Mouse (Mus musculus): Measurements from ENCODE around the gene Tram2.

Gene Tram2

DNA sequence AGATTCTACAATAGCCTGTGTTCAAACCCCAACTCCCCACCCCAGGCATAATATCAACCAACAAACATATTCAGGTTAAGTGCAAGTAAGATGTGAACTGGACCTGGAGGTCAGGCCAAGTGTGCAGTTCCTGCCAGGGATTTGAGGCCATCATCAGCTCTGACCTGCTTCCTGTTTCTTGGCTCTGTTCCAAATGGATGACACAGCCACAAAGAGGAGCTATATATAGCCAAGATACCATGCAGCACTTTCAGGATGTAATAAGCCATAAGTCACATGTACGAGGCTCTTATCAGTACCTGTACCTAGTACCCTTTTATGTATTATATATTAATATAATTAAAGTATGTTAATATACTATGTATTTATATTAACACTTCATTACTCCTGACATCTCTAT lies 10.5 kb downstream of the Tram2 start:
- 53% methylated on average over 1 of the region's 1 CpGs for WGBS

DNA sequence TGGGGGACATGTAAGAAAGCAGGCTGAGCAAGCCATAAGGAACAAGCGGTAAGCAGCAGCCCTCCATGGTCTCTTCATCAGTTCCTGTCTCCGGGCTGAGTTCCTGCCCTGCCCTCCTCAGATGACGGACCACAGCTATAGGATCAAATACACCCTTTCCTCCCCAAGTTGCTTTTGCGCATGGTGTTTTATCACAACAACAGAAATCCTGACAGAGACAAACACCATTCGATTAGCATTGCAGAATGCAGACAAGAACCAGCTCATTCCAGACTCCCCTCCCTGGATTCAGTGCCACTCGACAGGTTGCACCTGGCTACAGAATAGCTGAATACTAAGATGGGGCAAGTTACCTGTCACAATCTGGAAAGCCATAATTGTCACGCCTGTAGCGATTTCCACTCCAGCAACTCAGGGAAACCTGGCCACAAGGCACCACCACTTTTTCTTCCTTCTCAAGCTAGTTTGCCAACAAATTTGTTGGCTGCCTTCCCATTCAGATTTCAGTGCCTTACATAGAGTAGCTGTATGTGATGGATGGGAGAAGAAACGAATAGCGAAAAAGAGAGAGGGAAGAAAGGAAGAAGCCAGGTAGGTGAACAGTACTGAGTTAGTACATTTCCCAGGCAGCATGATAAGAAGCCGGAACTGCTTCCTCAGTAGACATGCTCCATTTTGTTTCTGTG lies 11.3 kb downstream of the Tram2 start:
- 74% methylated on average over 11 of the region's 11 CpGs for WGBS

- 92% methylated on average over 5 of the region's 5 CpGs for WGBS
Measured at GRCm38 (mm10) chr1:21064153-21064552, 14.9 kb downstream of the Tram2 start.

DNA sequence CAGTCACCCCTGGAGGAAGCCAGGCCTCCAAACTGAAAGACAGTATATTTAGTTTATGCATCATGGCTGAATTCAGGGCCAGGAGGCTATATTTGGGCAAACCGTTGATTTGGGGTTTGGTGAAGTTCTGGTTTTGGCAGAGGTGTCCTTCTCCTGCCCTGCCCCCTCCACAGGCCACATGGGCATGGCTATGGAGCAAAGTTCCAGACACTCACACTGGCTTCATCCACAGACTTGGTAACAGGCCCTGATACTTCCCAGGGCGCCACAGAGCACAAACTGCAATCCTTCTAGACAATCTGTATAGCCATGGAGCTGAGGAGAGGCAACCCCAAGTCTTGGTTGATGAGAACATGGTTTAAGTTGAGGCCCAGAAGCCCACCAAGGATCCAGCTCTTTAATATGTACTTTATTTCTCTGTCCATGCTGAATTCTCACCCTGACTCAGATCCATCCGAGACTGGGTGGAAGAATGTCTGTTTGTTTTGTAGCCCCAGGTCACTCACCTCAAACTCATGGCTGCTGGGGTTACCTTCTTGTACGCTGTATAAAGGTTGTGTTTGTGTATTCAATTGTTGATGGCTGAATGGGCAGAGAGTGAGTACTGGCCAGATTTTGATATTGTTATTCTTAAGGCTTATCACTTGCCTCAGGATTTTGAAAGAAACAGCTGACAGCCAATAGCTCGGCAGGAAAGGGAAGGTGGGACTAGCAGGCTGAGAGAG lies 19.5 kb downstream of the Tram2 start:
- WGBS: 88% methylated on average over 5 of the region's 5 CpGs

DNA sequence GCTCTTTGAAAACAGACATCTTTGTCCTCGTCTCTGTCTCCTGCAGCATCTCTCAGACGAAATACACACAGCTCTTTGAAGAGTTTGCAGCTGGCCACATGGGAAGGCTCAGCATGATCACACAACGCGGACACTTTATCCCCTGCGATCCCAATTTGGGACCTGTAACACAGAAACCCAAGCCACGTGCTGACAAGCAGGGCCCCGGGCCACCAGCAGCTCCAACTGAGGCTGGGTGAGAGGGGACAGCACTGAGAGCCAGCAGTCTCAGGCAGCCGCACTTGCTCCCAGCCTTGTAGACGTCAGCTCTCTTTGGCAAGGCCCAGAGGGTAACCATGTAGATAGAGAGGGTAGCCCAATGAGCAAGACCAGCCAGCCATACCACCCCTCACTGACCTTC lies 26.0 kb downstream of the Tram2 start:
- whole genome bisulfite sequencing: 47% methylated on average over 9 of the region's 9 CpGs

DNA sequence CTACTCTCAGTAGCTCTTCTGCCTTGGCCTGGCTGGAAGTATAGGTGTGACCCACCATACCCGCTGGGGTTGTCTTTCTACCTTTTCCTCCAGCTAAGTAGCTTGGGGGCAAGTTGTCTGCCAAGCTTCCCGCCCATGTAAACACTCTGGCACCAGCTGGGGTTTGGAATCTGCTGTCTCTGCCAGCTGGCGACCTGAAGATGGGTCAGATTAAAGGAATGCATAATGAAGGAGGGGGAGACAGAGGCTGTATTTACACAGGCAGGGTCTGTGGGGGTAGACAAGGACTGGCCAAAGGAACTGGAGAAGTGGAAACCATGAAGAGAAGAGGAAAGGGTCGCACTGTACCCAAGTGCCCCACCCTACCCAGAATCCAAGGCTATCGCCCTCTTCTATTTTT lies 26.4 kb downstream of the Tram2 start:
- WGBS: 35% methylated on average over 5 of the region's 5 CpGs

DNA sequence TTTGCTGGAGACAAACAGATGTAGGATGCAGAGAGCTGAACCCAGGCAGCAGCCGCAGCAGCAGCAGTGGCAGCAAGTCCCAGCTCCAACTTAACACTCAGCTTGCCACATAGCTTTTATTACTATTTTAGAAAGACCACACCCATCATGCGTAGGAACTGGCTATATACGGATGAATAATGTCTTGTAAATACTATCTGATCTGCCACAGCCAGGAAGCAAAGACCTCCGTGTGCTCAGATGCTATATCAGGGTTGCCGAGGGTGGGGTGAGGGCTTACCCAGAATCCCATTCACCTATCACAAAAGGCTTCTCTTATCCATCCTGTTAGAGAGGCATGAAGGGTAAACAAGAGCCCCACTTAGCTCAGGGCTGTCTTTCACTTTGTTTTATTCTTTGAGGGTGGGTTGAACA lies 26.9 kb downstream of the Tram2 start:
- whole genome bisulfite sequencing: 45% methylated on average over 5 of the region's 5 CpGs

DNA sequence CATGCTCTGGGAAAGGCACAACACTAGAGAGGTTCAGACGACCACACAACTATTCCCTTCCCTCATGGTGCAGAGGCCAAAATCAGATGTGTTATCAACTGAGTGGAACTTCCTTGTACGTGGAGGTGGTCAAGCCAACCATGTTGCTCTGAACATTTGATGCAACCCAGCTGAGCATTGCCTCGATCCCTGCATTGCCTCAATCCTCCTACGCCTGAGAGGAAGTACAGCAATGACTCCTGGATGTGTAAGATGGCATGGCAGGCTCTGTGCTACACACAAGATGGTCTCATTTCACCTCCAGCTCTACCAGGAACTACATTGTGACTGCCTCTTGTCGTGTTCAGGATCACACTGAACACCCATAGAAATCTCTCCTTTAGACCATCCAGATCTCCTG lies 30.0 kb downstream of the Tram2 start:
- 94% methylated on average over 5 of the region's 5 CpGs for WGBS

- 88% methylated on average over 8 of the region's 8 CpGs for WGBS
Measured at GRCm38 (mm10) chr1:21048402-21048801, 30.6 kb downstream of the Tram2 start.

DNA sequence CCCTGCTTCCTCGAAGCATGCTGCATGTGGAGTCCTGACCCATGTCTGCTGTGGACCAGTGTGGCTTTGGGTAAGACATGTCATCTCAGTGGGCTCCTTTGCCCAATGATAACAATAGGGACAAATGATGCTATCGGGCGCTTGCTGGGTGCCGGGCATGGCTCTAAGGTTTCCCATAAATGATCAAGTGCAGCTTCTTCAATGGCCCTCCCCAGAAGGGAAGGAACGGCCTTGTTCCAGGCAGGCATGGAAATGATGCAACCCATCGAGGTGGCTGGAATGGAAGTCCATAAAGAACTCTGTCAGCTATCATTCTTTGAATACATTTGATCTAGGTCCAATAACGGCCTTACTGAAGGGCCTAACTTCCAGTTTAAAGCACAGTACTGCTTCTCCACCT lies 36.6 kb downstream of the Tram2 start:
- WGBS: 90% methylated on average over 7 of the region's 7 CpGs

- 88% methylated on average over 7 of the region's 7 CpGs for WGBS
Measured at GRCm38 (mm10) chr1:21040610-21041326, 38.3 kb downstream of the Tram2 start.

DNA sequence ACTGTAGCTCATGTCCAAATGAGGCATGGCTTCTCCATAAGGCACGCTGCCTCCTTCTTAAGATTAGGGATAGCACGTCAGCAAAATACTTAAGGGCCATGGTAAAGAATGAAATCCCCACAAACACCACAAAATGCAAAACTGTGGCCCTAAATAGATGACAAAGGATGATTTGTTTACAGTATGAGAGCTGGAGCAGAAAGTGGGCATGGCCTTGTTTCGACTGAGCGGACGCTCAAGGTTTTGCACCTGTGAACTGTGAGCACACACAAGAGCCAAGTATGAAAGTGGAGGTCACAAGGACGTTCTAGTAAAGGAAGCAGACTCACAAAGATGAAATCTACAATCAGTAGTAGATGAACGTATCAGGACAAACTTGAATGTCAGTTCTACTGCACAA lies 38.9 kb downstream of the Tram2 start:
- 90% methylated on average over 7 of the region's 7 CpGs for WGBS

GRCm38 (mm10) chr1:21039564-21039963 lies 39.5 kb downstream of the Tram2 start:
- WGBS: 86% methylated on average over 3 of the region's 3 CpGs

GRCm38 (mm10) chr1:21037881-21038601 lies 41.0 kb downstream of the Tram2 start:
- 84% methylated on average over 6 of the region's 6 CpGs for WGBS

GRCm38 (mm10) chr1:21035878-21036277 lies 43.2 kb downstream of the Tram2 start:
- WGBS: 77% methylated on average over 6 of the region's 6 CpGs

DNA sequence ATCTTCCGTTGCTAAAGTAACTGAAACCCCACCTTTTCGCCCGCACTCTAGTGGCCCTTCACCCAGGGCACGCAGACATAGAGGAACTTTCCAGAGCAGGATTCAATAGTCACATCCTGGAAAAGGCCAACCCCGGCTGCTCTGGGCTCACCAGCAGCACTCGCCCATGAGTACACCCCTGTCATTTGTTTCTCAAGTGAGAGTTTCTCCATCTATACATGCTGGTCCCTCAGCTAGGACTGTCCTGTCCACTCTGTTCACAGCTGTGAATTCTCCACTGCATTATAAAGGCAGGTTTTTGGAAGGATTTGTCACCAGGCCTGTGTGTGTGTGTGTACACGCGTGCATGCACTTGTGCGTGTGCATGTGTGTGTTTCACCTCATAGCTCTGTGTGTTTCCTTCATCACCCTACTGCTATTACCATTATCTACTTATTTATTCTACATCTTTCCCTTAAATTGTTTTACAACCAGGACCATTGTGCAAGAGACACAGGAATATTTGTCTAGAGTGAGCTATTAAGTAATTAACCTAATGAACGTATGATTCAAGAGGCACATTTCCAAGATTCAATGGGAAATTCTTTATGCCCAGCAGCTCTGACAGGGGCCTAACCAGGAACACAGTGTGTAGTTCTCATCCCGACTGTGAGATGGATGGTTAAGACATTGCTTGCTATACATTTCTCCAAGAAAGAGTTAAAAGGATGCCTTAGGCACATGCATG lies 45.8 kb downstream of the Tram2 start:
- WGBS: 93% methylated on average over 11 of the region's 11 CpGs

DNA sequence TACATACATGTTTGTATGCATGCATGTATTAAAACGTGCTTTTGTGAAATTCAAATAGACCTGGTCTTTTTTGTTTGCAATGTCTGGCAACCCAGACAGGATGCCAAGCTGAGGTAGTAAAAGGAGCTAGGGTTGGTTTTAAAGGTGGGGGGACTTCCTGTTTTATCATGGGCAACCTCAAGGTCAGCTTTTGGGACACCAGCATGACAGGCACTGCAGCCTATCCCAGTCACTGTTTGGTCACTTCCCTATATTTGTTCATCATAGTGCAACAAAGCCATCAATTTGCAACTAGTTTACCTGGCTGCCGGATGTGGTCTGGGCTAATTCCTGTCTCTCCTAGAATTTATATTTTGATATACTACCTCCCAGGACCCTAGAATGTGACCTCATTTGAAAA lies 47.4 kb downstream of the Tram2 start:
- 91% methylated on average over 2 of the region's 2 CpGs for WGBS

- WGBS: 55% methylated on average over 4 of the region's 4 CpGs
Measured at GRCm38 (mm10) chr1:21029000-21029399, 50.0 kb downstream of the Tram2 start.

DNA sequence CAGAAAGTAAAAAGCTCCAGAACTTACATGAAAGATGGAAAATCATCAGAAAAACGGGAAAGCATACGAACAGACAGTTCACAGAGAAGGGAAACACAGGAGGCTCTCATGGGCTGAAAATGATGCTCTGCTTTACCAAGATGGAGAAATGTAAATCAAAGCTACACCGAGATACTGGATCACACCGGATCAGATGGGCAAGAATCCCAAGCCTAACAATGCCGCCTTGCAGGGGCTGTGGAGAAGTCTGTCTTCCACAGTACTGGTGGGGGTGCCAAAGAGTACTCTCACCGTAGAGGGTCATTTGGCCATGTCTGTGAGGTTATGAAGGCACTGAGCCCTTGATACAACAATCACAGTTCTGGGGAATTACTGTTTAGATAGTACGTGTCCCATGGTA lies 52.5 kb downstream of the Tram2 start:
- 71% methylated on average over 7 of the region's 7 CpGs for WGBS

GRCm38 (mm10) chr1:21025203-21025602 lies 53.8 kb downstream of the Tram2 start:
- WGBS: 81% methylated on average over 5 of the region's 5 CpGs

GRCm38 (mm10) chr1:21023101-21023500 lies 55.9 kb downstream of the Tram2 start:
- 81% methylated on average over 3 of the region's 3 CpGs for WGBS

Data from cerebral cortex, adult 2 months (tissue).